Mouse (Mus musculus): ENCODE measurements around the gene Flcn.
A peak's percentile ranks its signal among the peaks of the same experiment; 100 is the strongest.

The Flcn gene

GRCm38 (mm10) chr11:59804409-59805110 is 5.3 kb downstream of the Flcn start:
- DNase-seq, result no peak

- DNase-seq, result no peak
Observed at GRCm38 (mm10) chr11:59803516-59803915, 6.3 kb downstream of the Flcn start.

GRCm38 (mm10) chr11:59801881-59802280 is 7.9 kb downstream of the Flcn start:
- no peak for DNase-seq

- DNase-seq, result no peak
Observed at GRCm38 (mm10) chr11:59800412-59800811, 9.4 kb downstream of the Flcn start.

GRCm38 (mm10) chr11:59793390-59793789 is 16.4 kb downstream of the Flcn start:
- no peak for DNase-seq

GRCm38 (mm10) chr11:59789311-59789710 is 20.5 kb downstream of the Flcn start:
- no peak for DNase-seq

GRCm38 (mm10) chr11:59787199-59787781 is 22.5 kb downstream of the Flcn start, which contains the start of gene Pld6:
Pld6 (minus strand) TSS chr11:59787645.
- peak; percentile 53 for DNase-seq

GRCm38 (mm10) chr11:59786444-59787198 is 23.2 kb downstream of the Flcn start:
- DNase-seq, result no peak

GRCm38 (mm10) chr11:59783591-59783990 is 26.2 kb downstream of the Flcn start:
- DNase-seq, result no peak

GRCm38 (mm10) chr11:59782091-59782590 is 27.7 kb downstream of the Flcn start:
- no peak for DNase-seq

- DNase-seq, result no peak
Observed at GRCm38 (mm10) chr11:59780241-59780640, 29.6 kb downstream of the Flcn start.

- DNase-seq, result no peak
Observed at GRCm38 (mm10) chr11:59779406-59779805, 30.4 kb downstream of the Flcn start.

GRCm38 (mm10) chr11:59778874-59779223 is 31.0 kb downstream of the Flcn start:
- DNase-seq, result no peak

GRCm38 (mm10) chr11:59778181-59778873 is 31.5 kb downstream of the Flcn start:
- DNase-seq, result peak; percentile 78

GRCm38 (mm10) chr11:59777259-59777658 is 32.6 kb downstream of the Flcn start:
- no peak for DNase-seq

- no peak for DNase-seq
Observed at GRCm38 (mm10) chr11:59775435-59776148, 34.2 kb downstream of the Flcn start.

GRCm38 (mm10) chr11:59774522-59774921 is 35.3 kb downstream of the Flcn start:
- DNase-seq, result no peak

GRCm38 (mm10) chr11:59772902-59773301 is 36.9 kb downstream of the Flcn start:
- no peak for DNase-seq

- DNase-seq, result no peak
Observed at GRCm38 (mm10) chr11:59772291-59772690, 37.5 kb downstream of the Flcn start.

- DNase-seq, result no peak
Observed at GRCm38 (mm10) chr11:59770753-59771152, 39.1 kb downstream of the Flcn start.

GRCm38 (mm10) chr11:59769738-59770137 is 40.1 kb downstream of the Flcn start:
- DNase-seq, result no peak

- DNase-seq, result no peak
Observed at GRCm38 (mm10) chr11:59769307-59769706, 40.5 kb downstream of the Flcn start.
